Mouse (Mus musculus) MEL (cell line): Measurements from ENCODE around the gene Faim2. TPM values are rescaled to one million over a fixed set of nuclear protein-coding genes. Genes with fewer than 3 reads are reported as not detected.

Source experiments
- DNase-seq: peaks from one replicate; pipeline ENCODE4 v3.0.0; 2011; ENCODE audit warnings: low read depth, low spot score
- H3K27ac ChIP-seq: 2 replicates; pipeline ENCODE4 v1.5.1; 2012; ENCODE audit warnings: low read depth, mild to moderate bottlenecking, control low read depth, low read length, moderate library complexity; ENCODE audit not compliant: control insufficient read depth
- H3K27me3 ChIP-seq, 2 experiments: fragments of 150-350 bp in 1 of 2; sonication (generic) in 1 of 2; 2 replicates each; pipeline ENCODE4 v1.6.1; 2012; ENCODE audit warnings: low read length in 2 of 2, mild to moderate bottlenecking in 2 of 2, improper control_type of control experiment in 1 of 2, moderate library complexity in 1 of 2; ENCODE audit not compliant: insufficient read depth in 2 of 2, control insufficient read depth in 1 of 2
- H3K36me3 ChIP-seq, 2 experiments: 2 replicates each; pipeline ENCODE4 v1.6.1; 2012 to 2014; ENCODE audit warnings: low read length in 2 of 2, improper control_type of control experiment in 1 of 2, inconsistent platforms in 1 of 2, mild to moderate bottlenecking in 1 of 2; ENCODE audit not compliant: insufficient read depth in 2 of 2, control insufficient read depth in 1 of 2
- H3K4me1 ChIP-seq, 2 experiments: fragments of 150-350 bp in 1 of 2; sonication (generic) in 1 of 2; 2 replicates each; pipeline ENCODE4 v1.6.1; 2012; ENCODE audit warnings: low read length in 2 of 2, improper control_type of control experiment in 1 of 2, mild to moderate bottlenecking in 1 of 2; ENCODE audit not compliant: insufficient read depth in 2 of 2, control insufficient read depth in 1 of 2
- H3K4me3 ChIP-seq, 2 experiments: fragments of 150-350 bp in 1 of 2; sonication (generic) in 1 of 2; 2 replicates each; pipeline ENCODE4 v1.5.1; 2012; ENCODE audit warnings: low read depth in 2 of 2, low read length in 2 of 2, mild to moderate bottlenecking in 2 of 2, moderate library complexity in 2 of 2, control low read depth in 1 of 2, improper control_type of control experiment in 1 of 2; ENCODE audit not compliant: control insufficient read depth in 1 of 2, insufficient read depth in 1 of 2
- H3K79me2 ChIP-seq: 2 replicates; pipeline ENCODE4 v1.6.1; 2012; ENCODE audit warnings: mild to moderate bottlenecking, low read length, moderate library complexity; ENCODE audit not compliant: control insufficient read depth, poor library complexity, insufficient read depth
- H3K9ac ChIP-seq: 2 replicates; pipeline ENCODE4 v1.6.1; 2012; ENCODE audit warnings: low read depth, mild to moderate bottlenecking, control low read depth, low read length, moderate library complexity; ENCODE audit not compliant: control insufficient read depth, poor library complexity, severe bottlenecking
- H3K9me3 ChIP-seq: fragments of 150-350 bp; sonication (generic); replicated peaks from 2 replicates; pipeline ENCODE4 v1.6.1; 2012; ENCODE audit warnings: mild to moderate bottlenecking, low read length, improper control_type of control experiment, moderate library complexity; ENCODE audit not compliant: insufficient read depth
- BHLHE40 ChIP-seq: IDR thresholded peaks from 2 replicates; pipeline ENCODE4 v1.6.1; 2012; ENCODE audit warnings: low read depth, mild to moderate bottlenecking, inconsistent platforms, low read length, improper control_type of control experiment, borderline replicate concordance
- CHD1 ChIP-seq: IDR thresholded peaks from 2 replicates; pipeline ENCODE4 v1.6.1; 2012; ENCODE audit warnings: low read depth, mild to moderate bottlenecking, inconsistent platforms, low read length, improper control_type of control experiment
- CHD2 ChIP-seq: IDR thresholded peaks from 2 replicates; pipeline ENCODE4 v1.6.1; 2011; ENCODE audit warnings: low read length, improper control_type of control experiment
- CTCF ChIP-seq, 3 experiments: IDR thresholded peaks in 2 of 3; conservative IDR thresholded peaks in 1 of 3; 2 replicates each; pipeline ENCODE4 v1.5.1; 2011 to 2012; ENCODE audit warnings: low read length in 3 of 3, low read depth in 2 of 3, mild to moderate bottlenecking in 2 of 3, improper control_type of control experiment in 1 of 3, inconsistent platforms in 1 of 3, mixed read lengths in 1 of 3, moderate library complexity in 1 of 3; ENCODE audit not compliant: control insufficient read depth in 1 of 3, insufficient read depth in 1 of 3, poor library complexity in 1 of 3, severe bottlenecking in 1 of 3
- E2F4 ChIP-seq: IDR thresholded peaks from 2 replicates; pipeline ENCODE4 v1.6.1; 2011; ENCODE audit warnings: low read depth, low read length, improper control_type of control experiment, borderline replicate concordance
- ETS1 ChIP-seq: IDR thresholded peaks from 2 replicates; pipeline ENCODE4 v1.6.1; 2012; ENCODE audit warnings: low read depth, mild to moderate bottlenecking, inconsistent platforms, low read length, improper control_type of control experiment, moderate library complexity
- HCFC1 ChIP-seq: IDR thresholded peaks from 2 replicates; pipeline ENCODE4 v1.6.1; 2012; ENCODE audit warnings: low read depth, mild to moderate bottlenecking, inconsistent platforms, low read length, improper control_type of control experiment, moderate library complexity
- JUND ChIP-seq: IDR thresholded peaks from 2 replicates; pipeline ENCODE4 v1.6.1; 2011; ENCODE audit warnings: low read depth, mild to moderate bottlenecking, improper control_type of control experiment, low read length
- KAT2A ChIP-seq: conservative IDR thresholded peaks from 2 replicates; pipeline ENCODE4 v1.6.1; 2012; ENCODE audit warnings: low read depth, low read length, improper control_type of control experiment, inconsistent platforms
- MAFK ChIP-seq: IDR thresholded peaks from 2 replicates; pipeline ENCODE4 v1.6.1; 2011; ENCODE audit warnings: low read depth, mild to moderate bottlenecking, low read length, improper control_type of control experiment, borderline replicate concordance
- MAX ChIP-seq: IDR thresholded peaks from 2 replicates; pipeline ENCODE4 v1.6.1; 2011; ENCODE audit warnings: low read length, improper control_type of control experiment
- MAZ ChIP-seq: IDR thresholded peaks from 2 replicates; pipeline ENCODE4 v1.6.1; 2012; ENCODE audit warnings: low read depth, mild to moderate bottlenecking, inconsistent platforms, low read length, improper control_type of control experiment
- MXI1 ChIP-seq: IDR thresholded peaks from 2 replicates; pipeline ENCODE4 v1.6.1; 2011; ENCODE audit warnings: mild to moderate bottlenecking, low read depth, low read length, improper control_type of control experiment
- MYB ChIP-seq: IDR thresholded peaks from 2 replicates; pipeline ENCODE4 v1.6.1; 2011; ENCODE audit warnings: mild to moderate bottlenecking, low read depth, low read length, improper control_type of control experiment
- MYC ChIP-seq: IDR thresholded peaks from 2 replicates; pipeline ENCODE4 v1.6.1; 2011; ENCODE audit warnings: low read depth, mild to moderate bottlenecking, low read length, improper control_type of control experiment, moderate library complexity
- NELFE ChIP-seq: IDR thresholded peaks from 2 replicates; pipeline ENCODE4 v1.6.1; 2011; ENCODE audit warnings: low read depth, low read length, improper control_type of control experiment
- NRF1 ChIP-seq: IDR thresholded peaks from 2 replicates; pipeline ENCODE4 v1.6.1; 2014; ENCODE audit warnings: low read depth, mild to moderate bottlenecking, inconsistent platforms, low read length, improper control_type of control experiment, moderate library complexity; ENCODE audit not compliant: poor library complexity, insufficient read depth, severe bottlenecking
- POLR2A ChIP-seq, 2 experiments: IDR thresholded peaks; 2 replicates each; pipeline ENCODE4 v1.6.1; 2011 to 2012; ENCODE audit warnings: low read length in 2 of 2, mild to moderate bottlenecking in 2 of 2, control low read depth in 1 of 2, improper control_type of control experiment in 1 of 2, low read depth in 1 of 2, moderate library complexity in 1 of 2; ENCODE audit not compliant: control insufficient read depth in 1 of 2, insufficient read depth in 1 of 2, poor library complexity in 1 of 2
- POLR2AphosphoS2 ChIP-seq: IDR thresholded peaks from 2 replicates; pipeline ENCODE4 v1.6.1; 2011; ENCODE audit warnings: low read length, improper control_type of control experiment
- POLR2AphosphoS5 ChIP-seq: IDR thresholded peaks from 2 replicates; pipeline ENCODE4 v1.6.1; 2012; ENCODE audit warnings: low read depth, borderline replicate concordance, mild to moderate bottlenecking, inconsistent platforms, low read length, moderate library complexity, mixed read lengths
- RAD21 ChIP-seq: IDR thresholded peaks from 2 replicates; pipeline ENCODE4 v1.6.1; 2011; ENCODE audit warnings: mild to moderate bottlenecking, low read depth, low read length, improper control_type of control experiment
- RCOR1 ChIP-seq: IDR thresholded peaks from 2 replicates; pipeline ENCODE4 v1.6.1; 2012; ENCODE audit warnings: low read depth, mild to moderate bottlenecking, inconsistent platforms, low read length, improper control_type of control experiment
- SIN3A ChIP-seq: IDR thresholded peaks from 2 replicates; pipeline ENCODE4 v1.6.1; 2012; ENCODE audit warnings: low read length, improper control_type of control experiment, inconsistent platforms
- SMC3 ChIP-seq: IDR thresholded peaks from 2 replicates; pipeline ENCODE4 v1.6.1; 2011; ENCODE audit warnings: low read depth, low read length, improper control_type of control experiment
- TAL1 ChIP-seq: IDR thresholded peaks from 2 replicates; pipeline ENCODE4 v1.6.1; 2012; ENCODE audit warnings: mild to moderate bottlenecking, inconsistent platforms, low read length, moderate library complexity, mixed read lengths
- TBP ChIP-seq: IDR thresholded peaks from 2 replicates; pipeline ENCODE4 v1.8.0; 2011; ENCODE audit warnings: low read depth, low read length, improper control_type of control experiment
- TCF12 ChIP-seq: IDR thresholded peaks from 2 replicates; pipeline ENCODE4 v1.6.1; 2014; ENCODE audit warnings: low read depth, mild to moderate bottlenecking, inconsistent platforms, low read length, improper control_type of control experiment, moderate library complexity
- UBTF ChIP-seq: IDR thresholded peaks from 2 replicates; pipeline ENCODE4 v1.6.1; 2012; ENCODE audit warnings: low read depth, mild to moderate bottlenecking, inconsistent platforms, low read length, improper control_type of control experiment, moderate library complexity, borderline replicate concordance; ENCODE audit not compliant: insufficient read depth
- USF1 ChIP-seq: IDR thresholded peaks from 2 replicates; pipeline ENCODE4 v1.6.1; 2014; ENCODE audit warnings: low read depth, mild to moderate bottlenecking, inconsistent platforms, low read length, improper control_type of control experiment, moderate library complexity
- USF2 ChIP-seq, 2 experiments: IDR thresholded peaks; 2 replicates each; pipeline ENCODE4 v1.6.1; 2011 to 2012; ENCODE audit warnings: improper control_type of control experiment in 2 of 2, low read length in 2 of 2, borderline replicate concordance in 1 of 2, inconsistent platforms in 1 of 2, low read depth in 1 of 2, mild to moderate bottlenecking in 1 of 2; ENCODE audit not compliant: insufficient read depth in 1 of 2
- ZC3H11A ChIP-seq: IDR thresholded peaks from 2 replicates; pipeline ENCODE4 v1.6.1; 2012; ENCODE audit warnings: low read depth, mild to moderate bottlenecking, inconsistent platforms, low read length, improper control_type of control experiment
- ZKSCAN1 ChIP-seq: IDR thresholded peaks from 2 replicates; pipeline ENCODE4 v1.6.1; 2012; ENCODE audit warnings: low read depth, mild to moderate bottlenecking, inconsistent platforms, low read length, improper control_type of control experiment, moderate library complexity
- ZMIZ1 ChIP-seq: IDR thresholded peaks from 2 replicates; pipeline ENCODE4 v1.6.1; 2012; ENCODE audit warnings: low read depth, mild to moderate bottlenecking, inconsistent platforms, low read length, improper control_type of control experiment, moderate library complexity
- polyA plus RNA-seq, 2 experiments: library from polyadenylated mRNA; stranded (reverse) in 1 of 2; unstranded in 1 of 2; fragments of >175 nt in 1 of 2; fragments of >200 nt in 1 of 2; gene quantifications; 2 replicates each; pipeline versions ENCODE4 v1.2.1 to v1.2.4; 2012; ENCODE audit warnings: low replicate concordance in 2 of 2, low read depth in 1 of 2; ENCODE audit not compliant: insufficient read length in 2 of 2, insufficient read depth in 1 of 2, missing spikeins in 1 of 2
- total RNA-seq: library from RNA; depleted of rRNA; stranded (reverse); fragments of 300-350 nt; gene quantifications from 2 replicates; pipeline ENCODE4 v1.2.3, GENCODE M21; 2012

Gene Faim2
- total and polyA plus RNA-seq, 3 experiments, result 0.06 to 0.08 TPM; not detected in 1

GRCm38 (mm10) chr15:99497527-99498242 is 30.3 kb downstream of the Faim2 start (continued):
- TF ChIP-seq TAL1, result no peak
- TF ChIP-seq CHD2, result peak; percentile 81
- TF ChIP-seq POLR2AphosphoS2, result peak; percentile 77
- TF ChIP-seq JUND, result no peak; the same call in 1 of the 2 replicates
- peak; percentile 61; the same call in 1 of the 2 replicates for TF ChIP-seq SIN3A

- Histone ChIP-seq H3K4me3 (peak overlapping the region; percentile 21 to 42), H3K27ac (peak overlapping the region; percentile 37), H3K9me3 (no peaks in the 10 kb centered on the region), H3K79me2 (no peaks in the 10 kb centered on the region), H3K36me3 (peaks cover 0 to 4% of the 10 kb centered on the region in 2 experiments; a peak in 2 of 4 replicates), H3K9ac (peak overlapping the region; percentile 46), H3K27me3 (peaks cover 12 to 13% of the 10 kb centered on the region in 2 experiments), H3K4me1 (peaks cover 2 to 25% of the 10 kb centered on the region in 2 experiments; a peak in 3 of 4 replicates)
- DNase-seq, result peak; percentile 89
- no peak for TF ChIP-seq TAL1
- peak; percentile 36; the same call in 1 of the 2 replicates for TF ChIP-seq SIN3A
- TF ChIP-seq CHD2, result no peak
- TF ChIP-seq MYC, result 0 out of 2 replicates have a peak, but pooled peaks have one; percentile 17
- TF ChIP-seq HCFC1, result peak; percentile 53; the same call in 1 of the 2 replicates
- no peak for TF ChIP-seq UBTF
- TF ChIP-seq NELFE, result no peak
- TF ChIP-seq RCOR1, result no peak
- TF ChIP-seq CHD1, result no peak
- no peak for TF ChIP-seq E2F4
- TF ChIP-seq RAD21, result peak; percentile 90
- TF ChIP-seq TBP, result no peak
- TF ChIP-seq SMC3, result peak; percentile 76
- no peak for TF ChIP-seq USF1
- TF ChIP-seq POLR2AphosphoS5, result no peak
- no peak for TF ChIP-seq POLR2AphosphoS2
- no peak for TF ChIP-seq USF2 (IDR thresholded peaks at IDR 0.05; ENCODE audit: borderline replicate concordance in 1 of 2, insufficient read depth in 1 of 2, low read depth in 1 of 2, low read length in 2 of 2)
- no peak for TF ChIP-seq NRF1
- no peak for TF ChIP-seq TCF12
- no peak for TF ChIP-seq POLR2A (IDR thresholded peaks at IDR 0.05; ENCODE audit: control insufficient read depth in 1 of 2, insufficient read depth in 1 of 2, low read depth in 1 of 2, low read length in 2 of 2, poor library complexity in 1 of 2)
- no peak for TF ChIP-seq KAT2A
- no peak for TF ChIP-seq MAX
- TF ChIP-seq JUND, result no peak
- TF ChIP-seq ZC3H11A, result peak; percentile 74
- no peak for TF ChIP-seq ETS1
- peak; percentile 54; the same call in 1 of the 2 replicates for TF ChIP-seq MXI1
- peak; percentile 52; the same call in 1 of the 2 replicates for TF ChIP-seq BHLHE40
- peak; percentile 83 to 96 (median 92) for TF ChIP-seq CTCF (IDR thresholded peaks at IDR 0.05 in 2 of 3, conservative IDR thresholded peaks at IDR 0.05 in 1 of 3; ENCODE audit: control insufficient read depth in 1 of 3, insufficient read depth in 1 of 3, low read depth in 2 of 3, low read length in 3 of 3, poor library complexity in 1 of 3, severe bottlenecking in 1 of 3)
- no peak for TF ChIP-seq MYB
- no peak for TF ChIP-seq MAFK
- TF ChIP-seq ZMIZ1, result no peak
- TF ChIP-seq ZKSCAN1, result no peak
- peak; percentile 81; the same call in 1 of the 2 replicates for TF ChIP-seq MAZ
Measured at GRCm38 (mm10) chr15:99497061-99497460, 30.9 kb downstream of the Faim2 start.
